Mouse (Mus musculus) spleen, adult 12 weeks (tissue): ENCODE results near the gene Acmsd.
"Not testable (repeated sequence)": the region's sequence is repeated elsewhere in the genome, so short reads cannot be mapped to it uniquely, and the experiment has no call there.

ENCODE experiments used
- DNase-seq: peaks from one replicate; pipeline ENCODE4 v3.0.0; 2022; ENCODE audit warnings: low spot score

Acmsd gene

DNA sequence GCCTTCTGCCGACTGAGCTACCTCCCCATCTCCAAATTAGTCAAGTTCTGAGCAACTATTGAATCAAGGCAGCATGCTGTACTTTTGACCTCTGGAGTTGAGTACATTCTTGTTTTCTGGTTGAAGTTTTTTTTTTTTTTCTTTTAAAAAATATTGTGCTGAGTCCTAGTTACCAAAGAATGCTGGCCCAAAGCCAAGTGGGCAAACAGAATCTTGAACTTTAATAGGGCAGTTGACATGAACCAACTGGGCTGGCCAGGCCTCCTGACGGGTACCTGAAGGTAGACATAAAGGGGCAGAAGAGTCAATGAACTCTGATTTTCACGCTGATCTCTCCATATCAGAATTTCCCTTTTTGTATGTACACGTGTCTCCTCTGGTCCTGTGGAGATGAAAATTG is at the start of gene Acmsd:
TSS of gene Acmsd (plus strand) at position 318 of the 400 bp plus-strand sequence.
- no peak for DNase-seq

DNA sequence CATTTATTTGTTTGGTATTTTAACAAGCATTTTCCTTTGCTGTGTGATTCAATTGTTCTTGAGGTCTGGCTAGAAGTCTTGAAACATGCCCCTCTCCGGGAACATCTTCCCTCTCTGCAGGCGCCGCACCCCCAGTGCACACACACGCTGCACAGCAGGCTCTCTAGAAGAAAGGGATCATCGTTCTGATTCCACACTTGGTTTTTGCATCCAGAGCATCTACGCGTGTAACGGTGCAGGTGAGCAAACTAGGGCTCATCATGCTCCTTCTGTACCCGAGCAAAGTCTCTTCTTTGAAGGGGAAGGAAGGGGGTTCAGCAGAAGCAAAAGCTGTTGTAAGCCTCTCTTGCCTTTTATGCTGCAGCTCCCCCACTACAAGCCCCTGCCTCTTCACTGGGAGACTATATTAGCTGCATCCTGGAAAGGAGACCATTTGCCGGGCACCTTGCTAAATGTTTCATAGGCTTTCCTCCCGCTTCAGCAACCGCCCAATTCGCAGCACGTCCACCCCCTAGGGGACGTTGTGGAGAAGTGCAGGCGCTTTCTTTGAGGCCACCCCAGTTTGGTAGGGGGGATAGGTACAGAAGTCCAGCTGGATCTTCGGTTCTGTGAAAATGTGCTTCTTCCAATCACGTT is 49.6 kb upstream of the Acmsd start, which contains the start of gene Tmem163:
TSS of gene Tmem163 (minus strand) at position 51 of the 636 bp plus-strand sequence.
- no peak for DNase-seq

DNA sequence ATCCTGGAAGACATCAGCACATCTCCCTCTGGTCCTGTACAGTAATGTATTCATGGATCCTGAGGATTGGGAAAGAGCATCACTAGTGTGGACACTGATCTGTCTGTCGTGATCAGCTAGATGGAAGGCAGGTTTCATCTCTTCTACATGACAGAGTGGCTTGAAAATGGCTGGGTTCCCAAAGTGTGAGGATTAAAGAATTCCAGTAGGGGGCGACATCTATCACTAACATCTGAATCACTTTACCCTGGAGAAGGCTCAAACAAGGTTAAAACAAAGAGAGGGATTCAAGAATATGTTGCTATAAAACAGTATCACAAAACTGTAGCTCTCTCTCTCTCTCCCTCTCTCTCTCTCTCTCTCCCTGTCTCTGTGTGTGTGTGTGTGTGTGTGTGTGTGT is 32.7 kb upstream of the Acmsd start:
- DNase-seq: no peak

DNA sequence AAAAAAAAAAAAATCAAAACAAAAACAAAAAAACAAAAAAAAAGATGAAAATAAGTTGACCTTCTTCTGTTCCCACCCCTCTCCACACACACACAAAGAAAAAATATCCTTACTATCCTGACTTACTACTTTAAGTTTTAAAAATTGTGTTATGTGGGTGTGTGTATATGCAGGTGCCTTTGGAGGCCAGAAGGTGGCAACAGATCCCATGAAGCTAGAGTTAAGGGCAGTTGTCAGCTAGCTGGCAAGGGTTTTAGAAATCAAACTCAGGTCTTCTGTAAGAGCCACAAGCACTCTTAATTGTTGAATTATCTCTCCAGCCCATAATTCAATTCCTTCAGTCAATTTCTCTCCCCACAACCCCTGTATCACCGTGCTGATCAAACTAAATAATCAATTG is 27.0 kb upstream of the Acmsd start:
- no peak for DNase-seq

DNA sequence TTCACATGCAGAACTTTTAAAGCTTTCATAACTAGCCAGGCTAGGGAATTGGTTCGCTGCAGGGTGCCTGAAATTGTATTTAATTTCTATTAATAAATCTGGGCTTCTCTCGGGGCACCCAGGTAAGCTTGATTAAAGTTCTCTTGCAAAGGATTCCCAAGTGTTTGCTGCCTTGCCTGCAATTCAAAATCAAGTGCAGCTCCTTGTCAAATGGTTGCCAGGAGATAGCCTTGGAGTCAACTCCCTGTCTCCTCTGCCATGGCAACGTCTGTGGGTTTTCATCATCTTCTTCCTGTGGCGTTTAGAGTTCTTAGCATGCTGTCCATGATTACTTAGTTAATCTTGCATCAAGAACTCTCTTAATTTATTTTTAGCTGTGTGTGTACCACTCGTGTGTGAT is 22.9 kb upstream of the Acmsd start:
- DNase-seq: no peak

DNA sequence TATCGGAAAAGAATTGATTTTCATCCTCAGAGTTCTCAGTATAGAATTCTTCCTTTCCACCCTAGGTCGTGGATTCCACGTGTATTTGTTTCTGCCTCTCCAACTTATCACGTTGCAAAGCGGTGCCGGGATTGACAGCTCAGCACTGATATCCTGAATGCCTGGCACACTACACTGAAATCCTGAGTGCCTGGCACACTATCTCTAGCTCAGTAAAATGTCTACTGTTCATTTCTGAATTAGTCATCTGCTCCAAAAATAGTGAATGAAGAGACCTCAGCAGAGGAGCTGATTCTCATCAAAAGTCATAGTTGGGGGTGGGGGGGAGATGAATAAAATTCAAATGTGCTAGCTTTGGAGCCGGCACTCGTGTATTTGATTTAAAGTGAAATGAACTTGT is 12.8 kb upstream of the Acmsd start:
- no peak for DNase-seq

DNA sequence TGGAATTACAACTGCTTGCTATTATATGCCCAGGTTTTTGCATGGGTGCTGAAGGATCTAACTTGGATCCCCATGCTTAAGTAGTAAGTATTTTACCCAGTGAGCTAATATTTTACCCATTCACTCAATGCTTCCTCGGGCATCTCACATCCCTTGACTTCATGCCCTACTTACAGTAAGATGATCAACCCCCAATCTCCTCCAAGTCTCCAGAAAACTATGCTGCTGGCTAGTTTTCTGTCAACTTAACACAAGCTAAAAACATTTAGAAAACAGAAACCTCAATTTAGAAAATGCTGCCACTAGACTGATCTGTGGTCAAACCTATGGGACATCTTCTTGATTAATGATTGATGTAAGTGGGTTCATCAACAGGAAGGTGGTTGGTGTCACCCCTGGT is 10.9 kb upstream of the Acmsd start:
- no peak for DNase-seq

DNA sequence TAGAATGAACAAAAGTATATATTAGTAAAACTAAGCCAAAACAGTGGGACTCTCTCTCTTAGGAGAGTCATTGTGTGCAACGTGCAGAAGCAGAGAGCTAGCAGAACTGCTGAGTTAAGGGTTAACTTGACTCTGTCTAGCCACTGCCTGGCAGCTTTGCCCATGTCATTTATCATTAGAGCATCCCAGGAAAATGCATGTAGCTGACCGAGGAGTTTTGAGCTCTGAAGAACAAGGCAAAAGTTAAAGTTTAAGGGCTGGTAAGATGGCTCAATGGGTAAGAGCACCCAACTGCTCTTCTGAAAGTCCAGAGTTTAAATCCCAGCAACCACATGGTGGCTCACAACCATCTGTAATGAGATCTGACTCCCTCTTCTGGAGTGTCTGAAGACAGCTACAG is 5.6 kb upstream of the Acmsd start:
- DNase-seq: no peak

DNA sequence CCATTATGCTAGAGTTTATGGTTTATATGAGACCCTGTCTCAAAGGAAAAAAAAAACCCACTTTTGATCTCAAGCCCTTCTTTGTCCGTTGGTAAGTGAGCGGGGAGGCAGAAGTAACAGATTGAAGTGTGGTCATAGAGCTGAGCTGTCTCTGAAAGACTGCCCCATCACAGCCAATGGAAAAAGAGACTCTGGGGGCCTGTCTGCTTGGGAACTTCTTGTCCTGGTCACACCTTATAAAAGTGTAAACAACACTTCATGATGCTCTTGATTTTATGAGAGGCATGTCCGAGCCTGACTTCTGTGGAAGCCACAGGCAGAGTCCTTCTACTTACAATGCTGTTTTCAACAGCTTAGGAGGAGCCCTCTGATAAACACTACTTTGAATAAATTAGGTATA is 1.9 kb downstream of the Acmsd start:
- no peak for DNase-seq

DNA sequence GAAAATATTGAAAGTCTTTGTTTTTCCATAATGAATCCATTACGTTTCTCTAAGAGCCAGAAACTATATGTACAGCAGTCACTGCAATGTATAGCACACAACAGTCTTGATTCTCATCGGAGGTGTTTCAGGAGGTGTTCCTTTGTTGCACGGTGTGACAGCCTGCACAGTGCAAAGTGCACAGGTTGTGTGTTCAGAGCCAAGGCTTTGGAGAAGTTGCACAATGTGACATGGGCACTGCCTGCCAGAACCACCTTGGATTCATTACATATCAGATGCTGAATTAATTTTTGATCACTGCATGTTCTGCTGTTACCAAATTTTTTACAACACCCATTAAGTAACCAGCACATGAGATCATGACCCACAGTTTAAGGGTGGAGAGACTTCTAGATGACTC is 3.2 kb downstream of the Acmsd start:
- DNase-seq: no peak

DNA sequence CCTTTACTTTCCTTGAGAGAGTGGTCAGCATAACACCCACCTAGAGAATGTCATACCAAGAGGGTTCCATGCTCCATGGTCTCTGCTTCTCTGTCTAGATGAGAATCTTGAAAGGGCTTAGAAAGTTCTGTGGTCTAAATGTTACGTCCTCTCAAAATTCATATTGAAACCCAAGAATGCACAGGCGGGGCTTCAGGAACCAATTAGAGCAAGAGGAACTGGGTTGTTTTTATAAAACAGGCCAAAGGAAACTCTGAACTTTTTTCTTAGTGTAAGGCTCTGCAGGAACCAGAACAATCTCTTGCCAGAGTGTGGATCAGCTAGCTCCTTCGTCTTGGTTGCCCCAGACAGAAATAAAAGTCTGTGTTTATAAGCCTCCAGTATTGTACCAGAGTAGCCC is 3.6 kb downstream of the Acmsd start:
- DNase-seq: no peak

DNA sequence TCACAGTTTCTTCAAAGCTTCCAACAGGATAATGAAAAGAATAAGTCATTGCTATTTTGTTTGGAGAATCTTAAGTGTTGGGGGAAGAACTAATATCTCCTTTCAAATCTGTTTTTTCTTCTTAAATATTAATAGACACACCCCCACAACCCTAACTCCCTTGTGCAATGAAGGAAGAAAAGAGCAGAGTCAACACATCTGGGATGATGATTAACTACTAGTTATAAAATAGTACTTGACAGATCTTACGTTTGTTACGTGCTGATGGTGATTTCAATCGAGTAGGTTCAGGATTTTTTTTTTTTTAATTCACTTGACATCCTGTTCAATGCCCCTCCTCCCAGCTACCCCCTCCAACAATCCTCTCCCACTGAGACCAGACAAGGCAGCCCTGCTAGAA is 6.1 kb downstream of the Acmsd start:
- no peak for DNase-seq

DNA sequence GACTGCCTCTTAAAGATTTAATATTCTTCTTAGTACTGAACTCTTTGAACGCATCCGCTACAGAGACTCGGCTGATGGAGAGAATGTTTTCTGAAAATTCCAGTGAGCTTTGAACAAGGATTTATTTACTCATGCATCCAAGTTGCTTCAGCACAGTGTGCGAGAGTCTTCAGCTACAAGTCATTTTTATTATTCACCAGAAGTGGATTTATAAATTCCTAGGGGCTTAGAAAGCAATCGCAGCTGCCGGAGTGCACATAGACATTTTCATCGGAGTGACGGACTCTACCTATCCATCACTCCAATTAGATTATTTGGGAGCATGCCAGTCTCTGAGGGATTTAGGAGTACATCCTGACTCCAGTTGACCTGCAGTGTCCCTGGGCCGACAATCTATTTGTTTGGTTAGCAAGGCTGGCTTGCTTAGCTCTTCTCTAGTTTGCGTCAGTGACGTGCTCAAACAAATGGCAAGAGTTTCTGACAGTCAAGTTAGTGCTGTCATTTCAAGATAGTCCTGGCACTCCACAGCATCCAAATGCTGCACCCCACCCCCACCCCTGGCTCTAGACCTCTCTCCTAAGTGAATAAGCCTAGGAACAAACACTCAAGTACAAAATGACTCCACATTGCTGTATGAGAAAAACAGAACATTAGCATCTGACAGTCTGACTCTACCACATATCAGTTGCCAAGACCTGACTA is 21.3 kb downstream of the Acmsd start:
- DNase-seq: no peak

DNA sequence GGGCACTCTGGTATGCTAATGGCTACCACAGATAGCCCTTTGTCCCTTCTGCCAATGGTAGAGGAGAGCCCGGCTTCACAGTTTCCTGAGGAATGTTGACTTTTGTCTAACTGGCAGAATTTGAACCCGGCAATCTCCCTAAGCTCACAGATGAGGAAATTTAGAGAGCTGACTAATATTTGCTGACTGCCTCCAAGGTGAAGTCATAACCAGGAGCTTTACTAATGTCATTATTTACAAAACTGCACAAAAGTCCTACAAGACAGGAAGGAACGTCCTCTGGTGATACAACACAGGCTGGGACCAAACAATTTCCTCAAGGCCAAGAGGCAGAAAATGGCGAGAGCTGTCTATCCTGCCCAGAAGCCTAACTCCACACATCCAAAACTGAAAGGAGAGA is 26.6 kb downstream of the Acmsd start:
- no peak for DNase-seq

DNA sequence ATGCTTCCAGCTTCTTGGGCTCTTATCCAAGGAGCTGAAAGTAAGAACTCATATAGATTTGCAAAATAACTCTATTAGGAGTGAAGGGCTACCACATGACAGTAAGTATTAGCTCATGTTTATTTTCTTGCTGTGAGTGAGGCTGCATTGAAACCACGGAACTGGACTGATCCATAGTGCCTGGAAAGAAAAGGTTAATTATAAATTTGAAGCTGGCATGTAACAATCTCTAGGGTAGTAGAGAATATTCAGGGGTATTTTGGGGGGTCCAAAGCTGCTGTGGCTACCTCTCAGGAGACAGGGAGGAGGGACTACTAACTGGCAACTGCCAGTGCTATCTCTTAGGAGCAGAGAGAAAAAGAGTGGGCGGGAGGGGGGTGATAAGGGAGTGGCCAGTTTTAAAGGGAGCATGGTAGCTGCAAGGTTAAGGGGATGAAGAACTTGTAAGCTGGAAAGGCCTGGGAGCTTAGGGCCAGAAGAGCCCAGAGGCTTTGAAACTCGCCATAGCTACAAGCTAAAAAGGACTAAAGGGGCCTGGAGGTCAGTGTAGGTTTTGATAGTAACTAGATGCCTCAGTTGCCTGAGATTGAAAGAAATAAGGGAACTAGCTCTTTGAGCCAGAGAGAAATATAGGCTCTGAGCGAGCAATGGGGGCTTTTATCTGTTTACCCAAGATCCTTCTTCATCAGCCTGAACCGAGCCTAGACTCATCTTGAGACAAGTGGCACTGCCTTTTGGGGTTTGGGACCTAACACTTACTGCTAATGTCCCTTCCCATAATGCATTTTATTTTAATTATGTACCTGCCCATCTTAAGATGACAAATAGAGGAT is 27.3 kb downstream of the Acmsd start:
- DNase-seq: peak; percentile 43

DNA sequence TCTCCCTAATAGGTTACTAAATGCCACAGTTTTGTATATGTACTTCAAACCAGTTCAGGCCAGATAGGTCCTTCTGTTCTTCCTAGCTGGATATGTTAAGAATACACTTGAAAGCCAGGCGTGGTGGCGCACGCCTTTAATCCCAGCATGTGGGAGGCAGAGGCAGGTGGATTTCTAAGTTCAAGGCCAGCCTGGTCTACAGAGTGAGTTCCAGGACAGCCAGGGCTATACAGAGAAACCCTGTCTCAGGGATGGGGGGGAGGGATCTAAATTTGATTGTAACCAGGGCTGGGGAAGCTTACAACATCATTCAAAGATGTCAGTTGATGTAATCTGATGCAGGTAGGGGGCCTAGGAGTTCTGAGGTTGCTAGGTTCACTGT is 27.9 kb downstream of the Acmsd start:
- DNase-seq: not testable (repeated sequence)

DNA sequence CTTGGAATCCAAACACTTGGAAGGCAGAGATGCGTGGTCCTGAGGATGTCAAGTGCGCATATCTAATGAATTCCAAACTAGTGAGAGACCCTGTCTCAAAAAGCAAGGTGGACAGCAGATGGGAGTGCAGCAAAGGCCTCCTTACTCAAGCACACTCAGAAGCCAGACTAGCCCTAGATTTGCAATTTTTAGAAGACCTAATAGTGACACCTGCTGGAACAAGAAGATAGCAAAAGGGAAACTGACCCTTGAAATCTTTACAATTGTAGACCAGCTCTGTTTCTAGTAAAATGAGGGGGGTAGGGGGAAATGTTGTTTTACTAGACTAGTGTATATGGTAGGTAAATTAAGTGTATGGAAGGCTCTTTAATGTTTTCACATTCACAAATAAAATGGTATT is 36.3 kb downstream of the Acmsd start:
- DNase-seq: no peak

DNA sequence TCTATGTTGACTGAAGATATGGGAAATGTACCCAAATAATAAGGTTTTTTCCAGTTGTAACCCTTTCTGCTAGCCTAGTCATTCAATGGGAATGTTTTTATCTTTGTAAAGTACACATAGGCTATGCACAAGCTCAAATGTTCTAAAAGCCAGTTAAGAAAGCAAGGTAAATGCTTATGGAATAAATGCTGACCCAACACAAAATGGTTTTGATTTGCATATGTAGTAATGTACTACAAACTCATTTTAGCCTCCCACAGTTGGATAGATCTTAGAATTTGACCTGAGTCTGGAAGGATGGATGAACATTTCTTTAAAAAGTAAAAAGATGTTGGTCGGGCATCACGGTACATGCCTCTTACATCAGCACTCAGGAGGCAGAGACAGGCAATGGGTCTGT is 37.5 kb downstream of the Acmsd start:
- DNase-seq: no peak

DNA sequence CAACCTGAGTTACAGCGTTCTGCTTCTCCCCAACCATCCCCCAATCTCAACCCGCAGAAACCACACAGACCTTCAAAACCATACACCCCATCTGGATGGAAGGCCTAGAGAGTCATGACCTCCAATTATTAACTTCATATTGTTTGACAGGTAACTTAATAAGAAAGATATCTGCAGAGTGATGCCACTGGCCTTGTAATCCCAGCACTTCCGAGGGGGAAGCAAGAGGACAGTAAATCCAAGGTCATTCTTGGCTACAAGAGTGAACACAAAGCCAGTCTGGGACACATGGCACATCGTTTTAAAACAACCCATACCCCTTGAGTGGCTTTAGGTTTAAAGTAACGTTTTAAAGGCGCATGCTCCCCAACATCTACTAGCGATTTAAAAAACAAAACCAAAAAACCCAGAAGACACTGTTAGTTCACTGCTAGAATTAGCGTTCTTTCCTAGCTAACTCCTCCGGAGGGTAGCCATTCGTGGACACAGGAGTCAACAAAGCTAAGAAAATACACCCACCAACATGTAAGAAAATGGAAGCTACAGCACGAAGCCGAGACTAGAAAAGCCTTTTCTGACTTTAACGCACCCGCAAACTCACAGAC is 44.1 kb downstream of the Acmsd start:
- peak; percentile 9 for DNase-seq

DNA sequence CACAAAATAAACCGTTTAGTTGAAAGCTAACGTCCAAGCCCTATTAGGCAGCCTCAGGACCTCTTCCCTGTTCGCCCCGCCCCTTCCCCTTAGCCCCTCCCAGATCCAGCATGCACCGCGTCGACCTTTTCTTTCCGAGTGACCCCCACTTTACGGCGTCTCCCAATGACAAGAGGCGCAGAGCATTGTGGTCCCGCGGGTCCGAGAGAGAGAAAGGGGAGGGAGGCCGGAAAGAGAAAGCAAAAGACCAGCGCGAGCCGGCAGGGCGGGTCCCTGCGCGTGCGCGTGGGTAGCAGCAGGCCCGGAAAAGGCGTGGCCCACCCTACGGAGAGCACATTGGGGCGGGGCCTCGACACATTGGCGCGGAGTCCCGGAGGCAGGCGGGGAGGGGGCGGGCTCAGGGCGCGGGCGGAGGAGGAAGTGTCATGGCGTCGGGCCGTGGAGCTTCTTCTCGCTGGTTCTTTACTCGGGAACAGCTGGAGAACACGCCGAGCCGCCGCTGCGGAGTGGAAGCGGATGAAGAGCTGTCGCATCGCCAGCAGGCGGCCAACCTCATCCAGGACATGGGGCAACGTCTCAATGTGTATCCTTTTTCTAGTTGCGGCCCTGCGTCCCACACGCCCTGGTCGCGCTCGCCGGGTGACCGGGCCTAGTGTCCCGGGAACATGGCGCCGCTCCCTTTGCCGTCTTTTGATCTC is 44.7 kb downstream of the Acmsd start, which contains the start of gene Ccnt2:
TSS of gene Ccnt2 (plus strand) at position 362 of the 698 bp plus-strand sequence.
- peak; percentile 99 for DNase-seq

DNA sequence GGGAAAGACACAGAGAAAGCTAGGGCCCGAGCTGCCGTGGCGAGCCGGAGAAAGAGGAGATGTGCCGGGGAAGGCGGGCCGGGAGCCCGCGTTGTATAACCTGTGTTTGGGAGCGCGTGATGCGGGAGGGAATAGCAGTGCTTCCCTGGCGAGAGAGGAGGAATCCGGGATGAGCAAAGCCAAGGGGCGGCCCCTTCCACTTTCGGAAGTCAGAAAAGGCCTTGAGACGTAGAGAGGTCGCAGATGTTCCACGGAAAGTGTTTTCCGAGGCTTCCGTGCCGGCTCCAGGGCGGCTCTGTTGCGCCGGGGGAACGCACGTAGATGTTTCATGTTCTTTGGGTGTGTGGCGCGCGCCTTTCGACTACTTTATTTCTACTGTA is 45.3 kb downstream of the Acmsd start:
- DNase-seq: no peak

DNA sequence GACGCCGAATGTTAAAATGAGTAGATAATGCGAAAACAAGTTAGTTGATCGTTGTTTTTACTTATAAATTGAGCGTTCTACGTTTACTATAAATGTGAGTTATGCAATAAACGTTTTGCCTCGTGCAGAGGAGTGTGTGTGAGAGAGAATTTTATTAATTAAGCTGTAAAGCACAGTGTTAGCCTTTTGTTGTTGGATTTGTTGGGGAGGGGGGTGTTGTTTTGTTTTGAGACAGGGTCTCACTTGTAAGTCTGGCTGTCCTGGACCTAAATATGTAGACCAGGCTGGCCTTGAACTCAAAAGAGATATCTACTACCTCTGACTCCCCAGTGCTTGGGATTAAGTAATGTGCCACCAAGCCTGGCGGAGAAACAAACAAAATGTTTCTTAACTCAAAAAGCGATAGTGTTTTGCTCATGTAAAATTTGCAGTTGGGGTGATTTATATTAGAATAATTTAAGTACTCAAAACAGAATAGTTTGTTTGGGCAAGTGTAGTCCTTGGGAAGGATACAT is 46.0 kb downstream of the Acmsd start:
- DNase-seq: no peak
